Comparison of ENCODE assay signal across 8 mouse cellular contexts in the genomic region with DNA sequence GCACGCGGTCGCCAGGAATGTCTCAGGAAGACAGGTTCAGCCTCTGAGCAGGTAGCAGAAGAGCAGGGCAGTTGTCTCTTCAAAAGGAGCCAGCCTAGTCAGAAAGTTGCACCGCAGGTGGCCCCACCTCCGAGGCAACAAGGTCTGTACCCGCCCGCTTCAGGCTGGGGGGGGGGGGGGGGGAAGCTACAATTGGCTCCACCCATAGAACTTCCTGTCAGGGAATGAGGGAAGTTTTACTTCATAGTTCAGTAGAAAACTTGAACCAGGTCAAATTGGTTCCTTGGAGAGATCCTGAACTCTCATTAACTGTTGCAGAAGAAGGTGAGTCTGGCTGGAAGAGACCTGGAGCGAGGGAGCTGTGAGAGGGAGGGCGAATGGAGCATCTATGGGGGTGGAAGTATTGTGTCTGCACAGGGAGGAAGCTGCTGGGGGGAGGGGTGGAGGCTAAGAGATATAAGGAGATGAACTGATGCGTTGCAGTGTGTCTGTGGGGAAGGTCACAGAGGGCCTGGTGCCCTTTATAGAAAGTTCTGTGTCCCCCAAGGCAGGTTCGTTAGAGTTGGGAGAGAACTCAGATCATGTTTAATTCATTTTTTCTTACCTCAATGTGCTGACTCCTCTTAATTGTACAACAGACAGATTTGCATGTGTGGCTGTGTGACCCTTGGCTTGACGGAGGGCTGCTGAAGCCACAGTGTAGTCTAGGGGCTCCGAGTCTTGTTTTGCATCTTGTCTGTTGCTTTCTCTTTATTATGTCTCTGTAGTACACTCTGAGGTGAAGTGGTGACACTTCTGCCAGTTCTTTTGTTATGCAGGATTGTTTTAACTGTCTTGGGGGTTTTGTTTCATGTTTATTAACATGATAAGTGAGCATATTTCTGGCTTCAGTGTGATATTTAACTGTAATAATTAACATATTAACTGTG. TPM values are rescaled to one million over a fixed set of nuclear protein-coding genes. Genes with fewer than 3 reads are reported as not detected.
DNase-seq lines count a peak whose midpoint lies in the region; ATAC-seq lines count a peak whose summit lies in the region.

A gene (plus strand): TSS at position 199 of the 929 bp plus-strand sequence.

- no peak; the same call in 1 of the 2 replicates for ATAC-seq in embryonic facial prominence, embryonic 11.5 days (replicated peaks; ENCODE audit: insufficient number of reproducible peaks, low FRiP score, low TSS enrichment, low read depth)
- no peak for ATAC-seq in hindbrain, embryonic 12.5 days (ENCODE audit: low FRiP score)
- ATAC-seq in limb, embryonic 15.5 days (ENCODE audit: insufficient number of reproducible peaks, low FRiP score, low TSS enrichment, low read depth), result no peak
- no peak for ATAC-seq in midbrain, embryonic 16.5 days

- intact Hi-C loops in left cerebral cortex, postnatal 14 days (cut with DNase I), result no loop called here

- no peak within 1 kb of the TSS for H3K27ac ChIP-seq in embryonic facial prominence, embryonic 11.5 days (replicated peaks; ENCODE audit: low read depth, low read length)
- no peak within 1 kb of the TSS for H3K27ac ChIP-seq in hindbrain, embryonic 12.5 days
- H3K27ac ChIP-seq in limb, embryonic 15.5 days, result 0 out of 2 replicates have a peak within 1 kb of the TSS, but pooled peaks have one; percentile 11
- no peak within 1 kb of the TSS for H3K27ac ChIP-seq in midbrain, embryonic 16.5 days (ENCODE audit: low read length)

- H3K4me1 ChIP-seq in embryonic facial prominence, embryonic 11.5 days (ENCODE audit: control insufficient read depth, insufficient read depth, low read length), result no peaks in the 10 kb centered on the region
- peaks cover 3% of the 10 kb centered on the region for H3K4me1 ChIP-seq in hindbrain, embryonic 12.5 days
- H3K4me1 ChIP-seq in limb, embryonic 15.5 days, result no peaks in the 10 kb centered on the region
- peaks cover 5% of the 10 kb centered on the region for H3K4me1 ChIP-seq in midbrain, embryonic 16.5 days (ENCODE audit: control insufficient read depth, insufficient read depth, low read length)

- peak within 1 kb of the TSS; percentile 42 for H3K4me2 ChIP-seq in embryonic facial prominence, embryonic 11.5 days (ENCODE audit: low read depth, low read length)
- peak within 1 kb of the TSS; percentile 35 for H3K4me2 ChIP-seq in hindbrain, embryonic 12.5 days (replicated peaks)
- peak within 1 kb of the TSS; percentile 32 for H3K4me2 ChIP-seq in limb, embryonic 15.5 days
- H3K4me2 ChIP-seq in midbrain, embryonic 16.5 days (ENCODE audit: low read length), result peak within 1 kb of the TSS; percentile 37

- no peaks in the 10 kb centered on the region for H3K9me3 ChIP-seq in embryonic facial prominence, embryonic 11.5 days (replicated peaks; ENCODE audit: control insufficient read depth, low read length)
- no peaks in the 10 kb centered on the region for H3K9me3 ChIP-seq in hindbrain, embryonic 12.5 days (replicated peaks)
- no peaks in the 10 kb centered on the region for H3K9me3 ChIP-seq in limb, embryonic 15.5 days
- no peaks in the 10 kb centered on the region for H3K9me3 ChIP-seq in midbrain, embryonic 16.5 days (replicated peaks; ENCODE audit: control insufficient read depth, low read length, poor library complexity, severe bottlenecking)

- peak; percentile 25 to 51 for DNase-seq in adrenal gland, postnatal 36 days
- no peak for DNase-seq in adrenal gland, adult 18-20 months (ENCODE audit: low spot score in 2 of 2)
- DNase-seq in embryonic facial prominence, embryonic 11.5 days (ENCODE audit: low spot score), result peak; percentile 47
- DNase-seq in thymus, postnatal 14 days, result peak; percentile 92
- no peak for DNase-seq in left cerebral cortex, postnatal 14 days (ENCODE audit: low spot score in 2 of 2)

- peak within 1 kb of the TSS; percentile 18; the same call in 1 of the 2 replicates for H3K4me3 ChIP-seq in embryonic facial prominence, embryonic 11.5 days (ENCODE audit: low read depth, low read length)
- H3K4me3 ChIP-seq in hindbrain, embryonic 12.5 days, result peak within 1 kb of the TSS; percentile 13
- H3K4me3 ChIP-seq in limb, embryonic 15.5 days, result peak within 1 kb of the TSS; percentile 25
- H3K4me3 ChIP-seq in midbrain, embryonic 16.5 days (ENCODE audit: low read depth, low read length), result no peak within 1 kb of the TSS

- no peaks in the 10 kb centered on the region for H3K36me3 ChIP-seq in embryonic facial prominence, embryonic 11.5 days (replicated peaks; ENCODE audit: control insufficient read depth, insufficient read depth, low read depth, low read length)
- H3K36me3 ChIP-seq in hindbrain, embryonic 12.5 days, result no peaks in the 10 kb centered on the region
- no peaks in the 10 kb centered on the region for H3K36me3 ChIP-seq in limb, embryonic 15.5 days
- H3K36me3 ChIP-seq in midbrain, embryonic 16.5 days (ENCODE audit: control insufficient read depth, insufficient read depth, low read length), result no peaks in the 10 kb centered on the region

- peak within 1 kb of the TSS; percentile 25; the same call in 1 of the 2 replicates for H3K9ac ChIP-seq in embryonic facial prominence, embryonic 11.5 days (replicated peaks; ENCODE audit: low read length)
- no peak within 1 kb of the TSS for H3K9ac ChIP-seq in hindbrain, embryonic 12.5 days
- no peak within 1 kb of the TSS for H3K9ac ChIP-seq in limb, embryonic 15.5 days
- no peak within 1 kb of the TSS for H3K9ac ChIP-seq in midbrain, embryonic 16.5 days (ENCODE audit: low read depth, low read length)

- 19% methylated on average over 13 of the region's 13 CpGs for WGBS in embryonic facial prominence, embryonic 11.5 days
- WGBS in hindbrain, embryonic 12.5 days, result 19% methylated on average over 13 of the region's 13 CpGs
- WGBS in limb, embryonic 15.5 days, result 29% methylated on average over 13 of the region's 13 CpGs
- 24% methylated on average over 11 of the region's 13 CpGs for WGBS in midbrain, embryonic 16.5 days

- no peaks in the 10 kb centered on the region for H3K27me3 ChIP-seq in embryonic facial prominence, embryonic 11.5 days (ENCODE audit: control insufficient read depth, insufficient read depth, low read length)
- no peaks in the 10 kb centered on the region for H3K27me3 ChIP-seq in hindbrain, embryonic 12.5 days
- no peaks in the 10 kb centered on the region for H3K27me3 ChIP-seq in limb, embryonic 15.5 days
- no peaks in the 10 kb centered on the region for H3K27me3 ChIP-seq in midbrain, embryonic 16.5 days (ENCODE audit: control insufficient read depth, insufficient read depth, low read depth, low read length)

RNA-seq across cellular contexts. Expression of the gene that starts here (rescaled TPM):
- 1 to 10 TPM; 4.4 to 7.1 TPM for total RNA-seq in adrenal gland, postnatal 36 days (2021)
- total RNA-seq in adrenal gland, adult 18-20 months (2021), result 1 to 10 TPM; 6.3 to 7.6 TPM
- polyA plus RNA-seq in embryonic facial prominence, embryonic 11.5 days (2014; fragmentation: Nextera tagmentation; extraction: Ambion mirVana), result 9.0 and 10.2 TPM in 2 replicates
- 3.7 and 4.4 TPM in 2 replicates for polyA plus RNA-seq in hindbrain, embryonic 12.5 days (2016; fragmentation: Nextera tagmentation; extraction: Ambion mirVana)
- 6.9 and 7.5 TPM in 2 replicates for polyA plus RNA-seq in limb, embryonic 15.5 days (2015; fragmentation: Nextera tagmentation; extraction: Ambion mirVana)
- polyA plus RNA-seq in midbrain, embryonic 16.5 days (2015; fragmentation: Nextera tagmentation; extraction: Ambion mirVana), result 1.6 and 3.1 TPM in 2 replicates
- 1 to 10 TPM in 1 of 2 experiments, under 1 TPM in 1; 0.83 to 1.4 TPM for total RNA-seq in left cerebral cortex, postnatal 14 days (2021)

Comparison
In these comparisons a context has a peak if more than half of its experiments do, and no peak if none do; other contexts are left out.
1. DNase-seq: peak in adrenal gland, postnatal 36 days (2 of 2), embryonic facial prominence, embryonic 11.5 days (single experiment) and thymus, postnatal 14 days (single experiment); none in adrenal gland, adult 18-20 months (0 of 2) and left cerebral cortex, postnatal 14 days (0 of 2).
2. Peak in every context shown above with its lines, with median percentiles within 50 percentile points of each other: H3K4me2 ChIP-seq.